Mouse (Mus musculus) layer of hippocampus, postnatal 25 days (tissue): Measurements from ENCODE around the gene Insl5. TPM values are rescaled to one million over a fixed set of nuclear protein-coding genes. Genes with fewer than 3 reads are reported as not detected.

ENCODE experiments used
- DNase-seq, 2 experiments: peaks; one replicate each; pipeline ENCODE4 v3.0.0; 2022; ENCODE audit warnings: mixed read lengths in 2 of 2, low spot score in 1 of 2; ENCODE audit errors: extremely low spot score in 1 of 2
- total RNA-seq, 2 experiments: library from RNA; stranded (reverse); gene quantifications; 2 replicates each; pipeline ENCODE4 v1.2.3; 2021

The Insl5 gene
- total RNA-seq: under 1 TPM in 1 of 2 experiments, not detected in 1; 0.99 TPM

- no peak for DNase-seq
Observed at GRCm38 (mm10) chr4:103026621-103027020, at the start of gene Insl5. Gene Insl5, minus strand, starts transcription at chr4:103026842.

DNA sequence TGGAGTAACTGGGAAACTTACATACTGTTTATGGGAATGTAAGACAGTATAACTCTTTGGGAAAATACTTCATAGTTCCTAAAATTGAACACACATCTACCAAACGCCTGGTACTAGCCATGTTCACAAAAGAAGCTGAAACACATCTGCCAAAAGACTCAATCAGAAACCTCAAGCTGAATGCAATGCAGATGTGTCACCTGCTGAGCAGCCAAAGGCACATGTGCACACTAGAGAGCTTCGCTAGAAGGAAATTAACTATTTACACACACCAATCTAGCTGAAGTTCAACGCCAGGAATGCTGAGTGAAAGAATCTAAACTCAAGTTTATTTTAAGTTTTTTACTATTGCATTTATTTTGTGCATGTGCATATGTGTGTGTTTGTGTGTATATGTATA is 44.0 kb upstream of the Insl5 start:
- no peak for DNase-seq

GRCm38 (mm10) chr4:103067906-103068655 is 41.4 kb upstream of the Insl5 start:
- DNase-seq: no peak

GRCm38 (mm10) chr4:103064976-103065375 is 38.3 kb upstream of the Insl5 start:
- no peak for DNase-seq

- DNase-seq: no peak
Observed at GRCm38 (mm10) chr4:103064421-103064820, 37.8 kb upstream of the Insl5 start.

DNA sequence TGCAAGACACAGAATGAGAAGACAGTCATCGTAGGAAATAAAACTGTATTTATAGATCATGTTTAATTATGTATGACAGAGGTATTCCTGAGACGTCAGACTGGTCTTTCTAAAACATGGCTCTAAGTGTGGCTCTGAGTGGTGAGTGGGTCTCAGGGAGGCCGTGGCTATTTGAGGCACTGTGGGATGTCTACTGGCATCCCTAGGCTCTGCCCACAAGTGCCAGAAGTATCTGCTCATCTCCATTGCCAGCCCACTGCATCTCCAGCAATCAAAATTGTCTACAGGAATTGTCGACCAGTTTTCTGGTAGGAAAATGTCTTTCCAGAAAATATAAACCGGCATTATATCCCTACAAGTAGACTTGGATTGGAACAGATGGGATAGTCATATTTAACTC is 30.3 kb upstream of the Insl5 start:
- DNase-seq: no peak

- no peak for DNase-seq
Observed at GRCm38 (mm10) chr4:103048046-103048445, 21.4 kb upstream of the Insl5 start.

DNA sequence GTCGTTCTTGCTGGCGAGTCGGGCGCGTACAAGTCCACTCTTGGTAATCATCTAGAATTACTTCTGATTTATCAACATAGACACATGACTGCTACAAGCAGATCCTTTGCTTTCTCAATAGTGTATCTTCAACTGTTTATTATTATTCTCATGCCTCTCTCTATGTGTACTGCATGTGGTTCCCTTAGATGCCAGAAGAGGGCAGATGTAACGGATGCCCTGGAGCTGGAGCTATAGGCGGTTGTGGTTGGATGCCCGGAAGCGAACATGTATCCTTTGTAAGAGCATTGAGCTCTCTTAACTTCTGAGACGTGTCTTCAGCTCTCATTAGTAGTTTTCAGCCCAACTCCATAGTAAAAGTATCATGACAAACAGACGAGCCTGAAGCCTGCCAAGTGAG is 16.4 kb upstream of the Insl5 start:
- DNase-seq: no peak

DNA sequence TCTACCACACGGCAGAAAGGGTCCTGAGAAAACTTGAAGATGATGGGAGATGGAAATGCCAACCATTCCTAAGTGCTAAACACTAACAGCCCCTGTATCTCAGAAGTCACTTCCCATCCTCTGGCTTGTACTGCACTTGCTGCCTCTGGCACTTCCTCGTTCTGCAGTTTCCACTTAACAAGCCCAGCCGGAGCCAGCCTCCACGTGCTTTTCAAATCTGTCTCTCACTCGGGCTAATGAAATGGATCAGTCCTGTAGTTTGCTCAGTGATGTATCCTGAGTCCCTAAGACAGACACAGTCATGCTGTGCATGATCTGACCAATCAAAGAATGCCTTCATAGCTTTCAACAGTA is 13.2 kb upstream of the Insl5 start:
- DNase-seq: no peak

DNA sequence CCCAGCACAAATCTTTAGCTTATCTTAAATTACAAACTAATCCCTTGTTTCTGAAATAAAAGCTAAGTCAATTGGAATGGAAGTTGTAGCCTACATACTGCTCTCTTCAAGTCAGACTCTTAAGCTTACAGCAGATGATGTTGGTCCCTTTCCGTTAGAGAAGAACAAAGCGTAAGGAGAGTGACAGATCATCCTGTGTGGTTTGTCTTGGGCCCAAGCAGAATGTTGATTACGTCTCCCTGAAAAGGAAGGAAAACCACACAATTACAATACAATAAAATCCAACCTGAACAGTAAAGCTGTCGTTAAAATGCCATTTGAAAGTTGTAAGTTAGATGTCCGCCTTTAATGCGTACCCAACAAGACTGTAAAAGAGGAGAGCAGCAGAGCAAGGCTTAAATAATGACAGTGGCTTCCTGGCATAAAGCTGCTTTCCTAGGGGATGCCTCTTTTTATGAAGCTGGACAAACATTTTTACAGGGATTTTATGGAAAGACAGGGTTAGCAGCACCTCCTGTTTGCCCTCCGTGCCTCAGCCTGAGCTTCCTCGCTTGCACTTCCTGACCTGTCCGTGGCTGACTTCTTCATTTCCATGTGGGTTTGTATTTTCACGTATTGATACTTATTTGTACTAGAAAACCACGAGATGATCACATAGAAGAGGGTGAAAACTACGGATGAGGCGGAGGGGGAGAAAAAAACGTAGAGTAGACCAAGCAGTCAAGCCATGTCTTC is 12.6 kb upstream of the Insl5 start:
- no peak for DNase-seq

DNA sequence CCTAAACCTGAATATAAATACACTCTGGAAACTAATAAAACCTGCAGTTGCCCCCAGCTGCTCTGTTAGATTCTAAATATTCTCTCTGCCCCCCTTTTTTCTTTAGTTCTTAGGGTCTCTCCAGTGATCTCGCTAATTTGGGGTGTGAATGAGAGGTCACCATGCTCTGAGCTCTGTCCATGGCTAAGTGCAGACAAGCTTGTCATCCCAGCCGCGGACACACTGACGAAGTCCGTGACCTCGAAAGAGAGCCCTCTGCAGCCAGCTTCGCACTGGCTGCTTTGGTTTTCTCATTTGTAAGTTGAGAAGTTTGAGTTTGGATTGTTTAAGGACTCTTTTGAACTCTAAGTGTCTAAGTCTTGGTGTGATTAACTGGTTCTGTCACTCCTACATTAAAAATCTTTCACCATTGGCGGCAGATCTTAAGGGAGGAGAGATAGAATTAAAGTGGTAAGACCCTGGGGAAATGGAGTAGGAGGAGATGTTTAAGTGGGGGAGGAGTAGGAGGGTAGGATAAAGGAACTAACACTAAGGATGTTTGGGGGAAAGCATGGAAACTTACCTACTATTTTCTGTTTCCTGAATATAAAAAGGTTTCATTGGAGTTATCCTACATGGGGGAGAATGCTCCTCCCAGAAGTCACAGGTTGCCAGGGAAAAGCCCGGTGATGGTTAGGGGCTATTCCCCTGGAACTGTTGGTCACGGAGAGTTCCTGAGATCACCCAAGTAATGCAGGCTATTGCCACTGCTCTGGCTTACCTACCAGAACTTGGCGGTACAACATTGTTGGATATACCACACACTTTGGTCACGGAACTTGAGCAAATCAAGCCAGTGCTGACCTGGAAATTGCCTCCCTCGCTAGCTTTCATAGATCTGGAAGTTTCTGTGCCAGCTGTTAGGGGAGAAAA is 1.8 kb upstream of the Insl5 start:
- DNase-seq: no peak

GRCm38 (mm10) chr4:103027745-103028144 is 1.1 kb upstream of the Insl5 start:
- DNase-seq: no peak

- no peak for DNase-seq
Observed at GRCm38 (mm10) chr4:103013490-103013889, 13.2 kb downstream of the Insl5 start.

- no peak for DNase-seq
Observed at GRCm38 (mm10) chr4:103011823-103012222, 14.8 kb downstream of the Insl5 start.

GRCm38 (mm10) chr4:103010734-103011133 is 15.9 kb downstream of the Insl5 start:
- DNase-seq: no peak

DNA sequence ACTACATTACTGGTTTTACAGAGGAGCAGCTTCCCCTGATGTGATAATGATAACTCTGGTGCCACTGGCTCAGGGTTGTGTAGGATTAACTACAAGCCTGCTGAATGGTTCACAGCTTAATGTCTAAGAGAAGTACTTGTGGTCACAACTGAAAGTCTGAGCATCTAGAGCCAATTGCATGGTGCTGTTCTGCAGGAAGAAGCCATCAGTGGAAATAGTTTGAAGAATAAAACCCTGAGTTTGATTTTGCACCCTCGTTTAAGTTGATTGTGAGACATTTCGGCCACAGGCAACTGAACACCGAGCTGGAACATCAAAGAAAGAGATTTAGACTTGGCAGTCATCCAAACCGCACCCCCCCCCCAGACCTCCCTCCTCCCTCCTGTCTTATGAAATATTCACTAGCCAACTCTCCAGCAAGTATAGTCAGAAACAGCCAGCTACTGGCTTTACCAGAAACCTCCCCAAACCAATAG is 19.7 kb downstream of the Insl5 start:
- DNase-seq: no peak

GRCm38 (mm10) chr4:103006266-103006665 is 20.4 kb downstream of the Insl5 start:
- no peak for DNase-seq

GRCm38 (mm10) chr4:103005190-103005945 is 21.3 kb downstream of the Insl5 start:
- no peak for DNase-seq

DNA sequence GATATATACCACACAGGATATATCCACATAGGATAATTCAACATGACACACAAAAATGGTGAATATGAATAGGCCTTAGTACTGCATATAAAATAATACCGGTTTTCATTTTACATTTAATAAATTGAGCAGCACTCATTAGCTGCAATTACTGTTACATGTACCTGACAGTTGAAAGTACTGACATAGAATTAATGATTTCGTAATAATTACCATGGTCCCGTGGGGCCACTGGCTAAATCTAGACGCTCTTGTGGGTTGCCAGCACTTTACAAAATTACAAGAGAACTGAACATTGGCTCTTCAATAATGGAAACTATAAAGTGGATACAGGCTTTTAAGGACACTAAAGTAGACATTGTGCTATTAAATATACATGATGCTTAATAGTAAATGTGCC is 22.0 kb downstream of the Insl5 start:
- no peak for DNase-seq

DNA sequence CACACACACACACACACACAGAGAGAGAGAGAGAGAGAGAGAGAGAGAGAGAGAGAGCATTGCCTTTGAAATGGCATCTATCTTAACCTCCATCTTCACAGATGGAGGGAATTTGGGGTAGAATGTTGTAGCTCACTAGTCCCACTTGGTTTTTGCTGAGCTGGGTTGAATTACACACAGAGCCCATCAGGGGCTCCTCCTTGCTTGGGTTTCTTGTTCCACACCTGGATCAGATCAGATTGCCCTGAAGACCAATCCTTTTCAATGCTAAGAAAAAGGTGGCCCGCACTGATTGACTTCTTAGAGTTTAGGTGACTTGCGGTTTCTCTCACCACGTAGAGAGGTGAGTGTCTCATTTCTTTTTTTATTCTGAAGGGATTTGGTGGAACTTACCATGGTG is 35.0 kb downstream of the Insl5 start:
- no peak for DNase-seq
